Mouse (Mus musculus) adrenal gland, postnatal 14 days (tissue): ENCODE measurements at regions not wholly inside any gene's neighbourhood (a gene's known extent, or its start where the extent isn't known, plus 50 kb on each side); places are given as distances from the start of the nearest gene placed in this dataset.

ENCODE experiments used
- DNase-seq: peaks from one replicate; pipeline ENCODE4 v3.0.0; 2021; ENCODE audit warnings: mixed read lengths
- microRNA-seq, 2 experiments: library from miRNA; unstranded; fragments of <30 nt; microRNA quantifications; one replicate each; pipeline ENCODE4 v1.2.0; 2021

DNA sequence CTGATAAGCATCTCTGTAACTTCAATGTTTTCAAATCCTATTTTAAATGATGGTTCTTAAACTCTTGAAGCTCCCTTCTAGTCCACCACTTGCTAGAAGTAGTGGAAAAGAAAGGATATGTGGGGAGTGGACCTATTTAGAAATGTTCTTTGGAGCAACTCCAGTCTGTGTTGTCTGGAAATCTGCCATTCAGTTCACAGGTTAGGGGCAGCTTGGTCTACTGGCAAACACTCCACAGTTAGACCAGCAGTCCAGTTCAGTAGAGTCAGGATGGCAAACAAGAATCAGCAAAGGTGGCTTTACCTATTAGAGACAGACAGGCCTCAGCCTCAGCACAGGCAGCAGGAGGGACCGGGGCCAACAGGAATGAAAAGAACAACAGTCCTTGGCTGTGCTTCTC lies 67.3 kb upstream of the Dpyd start:
- DNase-seq = no peak

DNA sequence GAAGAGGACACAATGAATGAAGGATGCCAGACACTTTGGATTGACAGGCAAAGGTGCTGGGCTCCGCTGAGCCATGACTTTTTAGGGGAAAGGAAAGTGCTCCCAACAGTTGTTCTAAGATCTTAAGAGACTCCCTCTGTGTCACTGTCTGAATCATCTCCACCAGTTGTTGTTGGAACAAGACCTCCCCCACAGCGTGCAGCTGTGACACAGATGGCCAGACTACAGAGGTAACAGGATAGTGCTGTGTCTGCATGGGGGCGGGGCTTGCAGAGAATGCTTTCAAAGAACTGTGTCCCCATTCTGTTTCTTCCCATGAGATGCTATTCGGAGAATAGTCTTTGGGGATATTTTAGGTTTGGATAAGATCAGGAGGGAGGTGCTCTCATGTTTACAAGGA lies 61.7 kb upstream of the Dpyd start:
- no peak for DNase-seq

DNA sequence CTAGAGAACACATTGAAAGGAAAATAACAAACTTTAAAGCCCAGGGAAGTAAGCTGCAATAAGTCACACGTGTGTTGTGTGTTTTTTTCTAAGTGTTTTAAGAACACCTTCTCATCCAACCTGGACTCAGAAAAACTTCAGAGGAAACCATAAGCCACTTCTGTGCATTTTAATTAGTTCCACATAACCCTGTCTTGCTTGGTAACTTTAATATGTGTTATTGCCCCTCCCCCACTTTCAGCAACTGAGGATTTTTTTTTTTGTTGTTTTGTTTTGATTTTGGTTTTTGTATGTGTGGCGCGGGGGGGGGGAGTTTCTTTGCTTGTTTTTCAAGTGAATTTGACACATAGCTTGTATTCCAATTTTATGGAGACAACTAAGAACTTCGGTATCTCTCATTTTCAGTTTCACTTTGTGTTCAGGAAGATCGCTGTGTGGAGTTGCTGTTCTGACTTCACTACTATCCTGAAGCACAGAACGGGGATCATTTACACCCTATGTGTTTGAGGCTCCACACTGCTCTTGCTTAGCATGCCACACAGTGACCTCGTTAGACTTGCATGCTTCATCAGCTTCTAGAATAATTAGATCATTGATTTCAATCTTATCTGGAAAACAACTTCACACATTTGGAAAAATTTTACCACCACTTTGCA lies 54.2 kb upstream of the Dpyd start:
- DNase-seq = no peak

DNA sequence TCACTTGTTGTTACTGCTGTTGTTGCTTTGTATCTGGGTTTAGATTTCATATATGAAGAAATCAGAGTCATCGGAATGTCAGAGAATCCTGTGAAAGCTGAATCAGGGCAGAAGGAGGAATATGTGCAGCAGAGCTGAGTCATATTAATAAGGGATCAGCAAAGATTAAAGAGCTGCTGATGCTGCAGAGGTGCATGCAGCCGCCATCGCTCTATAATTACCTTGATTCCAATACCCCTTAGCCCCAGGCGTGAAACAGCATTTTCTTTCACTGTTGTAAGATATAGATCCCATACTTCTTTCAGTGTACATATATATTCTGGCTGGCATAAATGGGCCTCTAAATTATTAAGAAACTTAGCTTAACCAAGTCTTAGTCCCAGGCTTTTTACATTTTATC lies 51.1 kb upstream of the Dpyd start:
- no peak for DNase-seq

DNA sequence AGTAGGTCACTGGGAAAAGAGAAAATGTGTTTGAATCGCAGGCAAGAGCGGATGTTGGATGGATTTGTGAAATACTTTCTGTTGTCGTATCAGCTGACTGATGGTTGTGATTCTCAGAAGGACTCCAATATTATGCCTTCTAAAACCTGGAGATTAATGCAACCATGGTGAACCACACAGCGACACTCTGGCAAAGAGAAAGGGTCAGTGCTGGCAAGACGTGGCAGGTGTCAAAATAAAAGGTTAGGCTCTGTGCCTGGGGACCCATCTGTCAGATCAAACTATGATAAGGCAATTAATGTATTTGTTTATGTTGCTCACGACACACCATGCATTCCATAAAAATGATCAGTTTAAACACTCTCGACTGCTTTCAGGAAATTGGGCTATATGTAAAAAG lies 50.0 kb upstream of the Dpyd start:
- DNase-seq = no peak

Small RNA genes lying in the stretch of these regions (microRNA-seq; reads per million reads assigned to microRNA genes)
- gene Gm24155 (0 reads per million in 2 experiments), gene Mir137 (599 to 1,304 reads per million in 2 experiments)
